Mouse (Mus musculus): ENCODE data around the gene Ptrhd1.

- no peak for TF ChIP-seq MYC (IDR thresholded peaks at IDR 0.05; ENCODE audit: low read depth, low read length)
- no peak for TF ChIP-seq RCOR1 (conservative IDR thresholded peaks at IDR 0.05; ENCODE audit: low read depth, low read length)
These were observed 19.2 kb downstream of the Ptrhd1 start for GRCm38 (mm10) chr12:4252742-4253655.
